Mouse (Mus musculus): Measurements from ENCODE around the gene Exosc1. TPM values are rescaled to one million over a fixed set of nuclear protein-coding genes. Genes with fewer than 3 reads are reported as not detected.

Gene Exosc1
- polyA plus RNA-seq (2012; rRNA removed), result 10.4 and 11.5 TPM in 2 replicates

DNA sequence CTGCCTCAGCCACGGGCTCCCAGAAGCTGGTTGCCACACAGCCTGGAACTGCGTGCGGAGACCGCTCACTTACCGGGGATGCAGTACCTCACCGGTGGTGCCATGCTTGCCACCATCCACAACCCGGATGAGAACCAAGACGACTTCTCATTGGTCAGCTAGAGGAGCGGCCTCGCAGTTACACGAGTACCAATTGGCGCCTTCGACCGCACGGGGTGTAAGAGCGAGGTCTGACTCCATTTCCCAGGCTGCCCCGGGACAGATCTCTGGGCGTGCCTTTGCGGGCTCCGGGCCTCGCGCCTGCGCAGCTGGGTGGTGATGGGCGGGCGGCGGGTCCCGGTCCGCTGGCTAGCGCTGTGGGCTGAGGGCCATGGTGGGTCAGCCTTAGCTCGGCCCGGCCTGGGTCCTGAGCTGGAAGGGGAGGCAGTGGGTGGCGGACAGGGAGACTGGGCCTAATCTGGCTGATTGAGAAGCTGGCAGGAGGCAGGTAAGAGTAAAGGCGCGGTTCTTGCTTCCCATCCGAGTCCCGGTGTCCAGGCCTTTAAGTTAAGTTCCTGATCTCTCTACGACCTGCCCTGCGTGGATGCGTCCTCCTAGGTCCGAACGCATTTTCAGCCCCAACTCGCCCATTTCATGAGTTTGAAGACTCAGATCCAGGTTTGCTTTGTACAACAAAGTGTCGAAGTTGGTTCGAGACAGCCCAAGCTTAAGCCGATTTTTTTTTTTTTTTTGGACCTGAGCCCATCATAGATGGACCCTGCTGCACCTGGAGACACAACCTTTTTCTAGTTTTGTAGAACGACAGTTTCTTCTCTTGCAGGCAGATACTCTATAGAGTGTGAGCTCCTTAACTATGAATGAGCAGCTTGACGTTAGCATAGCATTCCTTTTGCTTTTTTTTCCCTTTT, at the start of gene Exosc1, which contains the start of gene Zdhhc16:
Gene Exosc1, minus strand, starts transcription at position 245 of the 908 bp plus-strand sequence.
Gene Zdhhc16, plus strand, starts transcription at position 302 of the 908 bp plus-strand sequence.
- DNase-seq (ENCODE audit: low read depth, low spot score), result peak; percentile 98
- under 1% methylated on average over 47 of the region's 47 CpGs for WGBS

DNA sequence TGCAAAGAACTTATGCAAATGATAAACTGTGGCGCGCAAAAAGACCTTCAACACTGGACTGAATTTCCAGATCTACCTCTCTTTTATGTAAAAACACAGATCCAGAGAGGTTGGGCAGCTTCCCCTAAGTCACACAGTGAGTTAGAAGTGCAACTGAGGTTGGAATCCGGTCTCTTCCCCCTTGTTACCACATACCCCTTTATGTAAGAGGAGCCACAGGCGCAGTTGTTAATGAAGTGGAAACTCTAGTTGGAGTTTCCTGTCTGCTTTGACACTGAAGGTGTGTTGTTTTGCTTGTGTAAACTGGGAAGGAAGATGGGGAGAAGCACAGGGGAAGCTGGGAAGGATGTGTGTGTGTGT, 49.5 kb upstream of the Exosc1 start:
- WGBS, result 25% methylated on average over 4 of the region's 4 CpGs
- no peak for DNase-seq (ENCODE audit: low read depth, low spot score)

DNA sequence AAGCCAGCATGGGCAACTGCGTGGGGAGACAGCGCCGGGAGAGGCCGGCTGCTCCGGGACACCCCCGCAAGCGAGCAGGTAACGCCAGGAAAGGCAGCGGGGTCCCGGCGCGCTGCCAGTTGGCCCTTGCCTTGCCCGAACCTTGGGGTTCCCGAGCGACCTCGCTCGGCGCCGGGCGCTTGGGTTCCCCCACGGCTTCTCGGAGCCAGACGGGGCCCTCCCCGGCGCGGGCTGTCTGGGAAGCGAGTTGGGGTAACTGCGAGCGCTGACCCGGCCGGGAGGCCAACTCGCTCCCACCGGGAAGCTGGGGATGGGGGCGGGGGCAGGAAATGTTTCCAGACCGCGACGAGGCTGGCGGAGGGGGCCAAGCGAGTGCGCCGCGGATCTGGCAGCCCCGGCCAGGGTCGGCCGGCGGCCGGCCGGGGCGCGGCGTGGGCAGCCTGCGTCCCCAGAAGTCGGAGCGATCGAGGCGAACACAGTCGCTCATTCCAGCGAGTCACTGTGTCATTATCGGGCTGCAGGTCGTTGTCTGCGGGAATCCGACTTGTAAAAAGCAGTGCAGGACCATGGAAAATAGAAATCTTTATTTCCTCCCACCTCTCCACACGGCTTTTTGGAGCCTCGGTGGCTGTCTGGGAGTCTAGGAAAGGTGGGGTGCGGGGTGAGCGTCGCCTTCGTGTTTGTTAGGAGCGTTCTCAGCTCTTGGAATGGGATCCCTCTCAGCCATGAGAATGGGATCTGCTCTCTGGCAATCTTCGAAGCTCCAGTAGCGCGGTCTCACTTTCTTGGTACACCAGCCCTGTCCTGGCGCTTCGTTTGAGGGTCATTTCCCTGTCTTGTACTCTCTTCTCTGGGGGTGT, 48.9 kb upstream of the Exosc1 start:
- WGBS, result under 1% methylated on average over 74 of the region's 74 CpGs
- DNase-seq (ENCODE audit: low read depth, low spot score), result no peak

DNA sequence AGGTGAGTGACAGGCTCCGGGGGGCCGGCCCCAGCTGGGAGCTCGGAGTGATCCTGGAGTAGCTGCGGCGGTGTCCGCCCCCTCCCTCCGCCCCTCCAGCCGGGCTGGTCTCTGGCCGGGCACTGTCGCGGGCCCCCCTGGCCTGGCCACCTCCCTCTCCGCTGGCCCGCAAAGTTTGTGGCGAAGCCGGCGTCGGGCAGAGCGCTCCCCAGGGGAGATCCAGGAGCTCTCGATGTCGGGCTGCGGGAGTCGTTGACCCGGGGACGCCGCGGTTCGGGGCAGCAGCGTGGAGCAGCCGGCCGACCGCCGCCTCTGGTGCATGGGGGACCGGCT, 48.3 kb upstream of the Exosc1 start, which contains the start of gene Ubtd1:
Gene Ubtd1, plus strand, starts transcription at position 169 of the 333 bp plus-strand sequence.
- under 1% methylated on average over 33 of the region's 33 CpGs for whole genome bisulfite sequencing
- no peak for DNase-seq (ENCODE audit: low read depth, low spot score)

GRCm38 (mm10) chr19:41980819-41981594, 47.8 kb upstream of the Exosc1 start, which contains the start of gene Mms19:
Mms19 (minus strand) TSS chr19:41981157.
- WGBS, result 1% methylated on average over 67 of the region's 68 CpGs
- peak; percentile 98 for DNase-seq (ENCODE audit: low read depth, low spot score)

DNA sequence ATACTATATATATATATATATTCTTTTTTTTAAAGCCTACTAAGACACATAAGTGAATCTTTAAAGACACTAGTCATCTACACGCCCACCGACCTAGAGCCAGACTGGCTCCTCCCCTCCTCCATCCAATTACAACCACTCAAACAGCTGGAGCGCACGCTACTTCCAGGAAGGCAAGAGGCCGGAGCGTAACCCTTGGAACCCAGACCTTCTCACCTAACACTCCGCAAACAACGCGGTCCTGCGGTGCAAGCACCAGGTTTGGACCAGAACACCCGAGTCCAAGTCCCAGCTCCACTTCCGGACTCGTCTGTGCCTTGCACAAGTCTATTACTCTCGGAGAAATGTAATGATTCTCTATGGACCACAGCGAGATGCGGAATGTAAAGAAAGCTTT, 47.2 kb upstream of the Exosc1 start:
- under 1% methylated on average over 16 of the region's 16 CpGs for WGBS
- no peak for DNase-seq (ENCODE audit: low read depth, low spot score)

GRCm38 (mm10) chr19:41973891-41974794, 40.9 kb upstream of the Exosc1 start:
- no peak for DNase-seq (ENCODE audit: low read depth, low spot score)
- 59% methylated on average over 13 of the region's 13 CpGs for whole genome bisulfite sequencing

GRCm38 (mm10) chr19:41969618-41970017, 36.4 kb upstream of the Exosc1 start:
- WGBS, result 86% methylated on average over 7 of the region's 7 CpGs
- no peak for DNase-seq (ENCODE audit: low read depth, low spot score)

- no peak for DNase-seq (ENCODE audit: low read depth, low spot score)
- WGBS, result 89% methylated on average over 3 of the region's 3 CpGs
Observed at GRCm38 (mm10) chr19:41953574-41953973, 20.4 kb upstream of the Exosc1 start.

DNA sequence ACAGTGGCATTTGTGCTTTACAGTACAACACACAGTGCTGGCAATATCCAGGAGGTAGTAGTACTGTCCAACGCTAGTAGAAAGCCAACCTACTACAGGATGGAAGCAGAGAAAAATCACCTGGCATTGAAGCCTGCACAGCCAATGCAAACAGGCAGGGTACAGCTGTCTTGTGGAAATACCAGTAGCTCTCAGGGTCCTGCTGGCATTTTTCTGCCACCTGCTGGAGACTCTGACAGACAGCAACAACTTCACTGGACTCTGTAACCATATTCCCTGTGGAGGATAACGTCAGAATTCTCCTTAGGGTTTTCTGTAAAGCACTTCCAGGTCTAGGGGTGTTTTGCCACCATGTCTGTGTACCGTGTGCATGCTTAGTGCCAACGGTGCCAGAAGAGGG, 19.1 kb upstream of the Exosc1 start:
- DNase-seq (ENCODE audit: low read depth, low spot score), result no peak

GRCm38 (mm10) chr19:41943841-41944240, 10.6 kb upstream of the Exosc1 start:
- 83% methylated on average over 7 of the region's 7 CpGs for WGBS
- no peak for DNase-seq (ENCODE audit: low read depth, low spot score)

More for the DNA sequence above, 19.1 kb upstream of the Exosc1 start:
- WGBS, result 69% methylated on average over 4 of the region's 4 CpGs

DNA sequence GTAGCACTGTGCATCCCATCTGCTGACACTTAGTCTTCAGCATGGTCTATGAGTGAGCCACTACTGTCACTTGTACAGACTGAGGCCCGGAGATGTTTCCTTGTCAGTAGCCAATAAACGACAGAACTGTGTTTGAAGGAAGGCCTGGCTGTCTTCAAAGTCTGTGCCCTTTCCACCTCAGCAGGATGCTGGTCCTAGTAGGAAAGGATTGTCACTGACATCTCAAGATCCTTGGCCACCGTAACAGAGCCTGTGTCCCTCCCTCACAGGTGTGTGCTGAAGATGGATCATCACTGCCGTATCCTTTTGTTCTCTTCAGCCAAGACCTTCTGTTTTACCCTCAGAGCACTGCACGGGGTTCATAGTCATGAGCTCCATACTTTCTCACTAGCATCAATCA, 5.3 kb upstream of the Exosc1 start:
- DNase-seq (ENCODE audit: low read depth, low spot score), result no peak
- WGBS, result 86% methylated on average over 5 of the region's 5 CpGs

DNA sequence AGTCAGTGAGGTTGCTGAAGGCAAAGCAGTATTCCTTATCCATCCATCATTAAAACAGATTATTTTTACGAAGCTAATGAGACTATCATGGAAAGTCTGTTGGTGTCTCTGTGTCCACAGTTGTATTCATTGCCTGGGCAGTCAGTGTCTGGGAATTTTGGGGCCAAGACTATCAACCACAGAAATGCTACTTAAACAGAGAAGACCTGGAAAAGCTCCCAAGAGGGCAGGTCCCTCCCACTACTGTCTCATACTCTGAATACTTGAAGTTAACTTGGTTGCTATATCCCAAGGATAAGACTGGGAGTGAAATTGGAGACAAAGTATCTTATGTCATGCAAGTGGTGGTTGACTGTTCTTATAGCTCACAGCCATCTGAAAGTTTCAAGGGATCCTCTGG, 2.7 kb upstream of the Exosc1 start:
- DNase-seq (ENCODE audit: low read depth, low spot score), result no peak
- WGBS, result 86% methylated on average over 1 of the region's 1 CpGs

DNA sequence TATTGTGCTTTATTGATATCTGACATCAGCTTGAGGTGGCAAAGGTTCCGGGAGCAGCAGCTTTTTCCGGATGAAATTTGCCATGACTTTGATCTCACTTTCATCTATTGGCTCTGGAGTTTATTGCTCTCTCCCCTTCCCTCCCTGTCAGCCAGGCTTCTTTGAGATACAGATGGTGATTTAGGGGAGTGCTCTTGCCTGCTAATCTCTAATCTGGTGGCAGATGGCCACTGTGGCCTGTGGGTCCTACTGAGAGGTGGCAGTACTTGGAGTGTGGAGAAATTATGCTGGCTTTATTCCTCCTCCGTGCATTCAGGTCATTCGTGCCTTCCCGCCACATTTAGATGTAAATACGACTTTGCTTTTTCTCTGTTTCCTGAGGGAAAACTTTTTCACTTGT, 901 bp upstream of the Exosc1 start:
- 16% methylated on average over 6 of the region's 6 CpGs for WGBS
- no peak for DNase-seq (ENCODE audit: low read depth, low spot score)

- under 1% methylated on average over 28 of the region's 28 CpGs for WGBS
- no peak for DNase-seq (ENCODE audit: low read depth, low spot score)
Observed at GRCm38 (mm10) chr19:41932686-41933085, 537 bp downstream of the Exosc1 start.

DNA sequence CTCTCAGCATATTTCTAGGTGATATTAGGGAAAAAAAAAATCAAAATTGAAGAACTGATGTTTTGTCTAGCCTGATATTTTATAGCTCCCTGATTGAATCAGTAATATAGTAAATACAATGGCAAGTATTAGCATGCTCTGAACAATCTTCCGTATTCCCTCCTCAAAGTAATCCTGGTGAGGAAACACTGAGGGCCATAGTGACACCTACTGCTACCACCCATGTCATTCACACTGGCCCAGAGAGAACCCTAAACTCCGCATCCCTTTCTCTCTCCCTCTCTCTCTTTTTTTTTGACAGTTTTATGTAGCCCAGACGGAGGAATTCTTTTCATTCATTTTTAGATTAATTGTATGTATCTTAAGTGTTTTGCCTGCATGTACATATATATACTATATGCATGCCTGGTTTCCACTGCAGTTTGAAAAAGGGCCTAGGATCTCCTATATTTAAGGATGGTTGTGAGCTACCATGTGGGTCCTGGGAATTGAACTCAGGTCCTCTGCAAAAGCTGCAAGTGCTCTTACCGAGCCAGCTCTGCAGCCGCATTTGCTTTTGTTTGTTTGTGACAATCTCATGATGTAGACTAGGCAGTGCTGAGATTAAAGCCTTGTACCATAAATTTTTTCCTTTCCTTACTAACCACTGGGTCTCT, 12.7 kb downstream of the Exosc1 start:
- no peak for DNase-seq (ENCODE audit: low read depth, low spot score)
- WGBS, result 79% methylated on average over 5 of the region's 5 CpGs

DNA sequence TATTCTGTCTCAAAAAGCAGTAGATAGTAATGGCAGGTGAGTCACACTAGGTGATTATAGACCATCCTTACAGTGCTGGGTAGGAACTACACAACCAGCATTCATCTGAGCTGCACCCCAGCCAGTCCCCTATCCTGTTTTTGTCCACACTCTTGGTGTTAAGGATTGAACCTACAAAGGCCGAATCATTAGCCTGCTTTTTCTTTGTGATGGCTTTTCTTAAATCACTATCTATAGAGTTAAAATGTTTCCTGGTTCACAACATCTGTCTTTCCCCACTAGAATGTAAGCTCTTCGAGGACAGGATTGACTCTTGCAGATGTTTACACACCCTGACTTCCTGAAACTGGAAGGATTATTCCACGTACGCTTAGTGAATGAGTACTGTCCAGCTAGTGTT, 13.8 kb downstream of the Exosc1 start:
- DNase-seq (ENCODE audit: low read depth, low spot score), result no peak
- 54% methylated on average over 4 of the region's 4 CpGs for WGBS

- DNase-seq (ENCODE audit: low read depth, low spot score), result no peak
- WGBS, result 86% methylated on average over 4 of the region's 4 CpGs
Observed at GRCm38 (mm10) chr19:41916853-41917252, 16.4 kb downstream of the Exosc1 start.

Measured in large intestine, adult 2 months (tissue).